Mouse (Mus musculus): Measurements from ENCODE around the gene Gm11639. TPM values are rescaled to one million over a fixed set of nuclear protein-coding genes. Genes with fewer than 3 reads are reported as not detected.
"Not testable (repeated sequence)": the region's sequence is repeated elsewhere in the genome, so short reads cannot be mapped to it uniquely, and the experiment has no call there.

The Gm11639 gene
- polyA plus RNA-seq, 1 experiment from 2014 or later, result 0.31 TPM

DNA sequence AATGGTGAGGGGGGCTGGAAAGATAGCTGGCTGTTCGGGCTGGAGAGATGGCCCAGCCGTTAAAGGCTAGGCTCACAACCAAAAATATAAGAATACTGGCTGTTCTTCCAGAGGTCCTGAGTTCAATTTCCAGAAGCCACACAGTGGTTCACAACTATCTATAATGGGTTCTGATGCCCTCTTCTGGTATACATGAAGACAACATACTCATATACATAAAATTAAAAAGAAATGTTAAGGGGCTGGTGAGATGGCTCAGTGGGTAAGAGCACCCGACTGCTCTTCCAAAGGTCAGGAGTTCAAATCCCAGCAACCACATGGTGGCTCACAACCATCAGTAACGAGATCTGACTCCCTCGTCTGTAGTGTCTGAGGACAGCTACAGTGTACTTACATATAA is 436.3 kb downstream of the Gm11639 start:
- not testable (repeated sequence) for ATAC-seq (ENCODE audit: low FRiP score); H3K36me3 ChIP-seq; H3K4me2 ChIP-seq; H3K27me3 ChIP-seq (replicated peaks); H3K4me1 ChIP-seq; H3K9ac ChIP-seq (replicated peaks); H3K4me3 ChIP-seq (replicated peaks); H3K27ac ChIP-seq (replicated peaks); H3K9me3 ChIP-seq (replicated peaks)
- WGBS, result 79% methylated on average over 5 of the region's 5 CpGs

DNA sequence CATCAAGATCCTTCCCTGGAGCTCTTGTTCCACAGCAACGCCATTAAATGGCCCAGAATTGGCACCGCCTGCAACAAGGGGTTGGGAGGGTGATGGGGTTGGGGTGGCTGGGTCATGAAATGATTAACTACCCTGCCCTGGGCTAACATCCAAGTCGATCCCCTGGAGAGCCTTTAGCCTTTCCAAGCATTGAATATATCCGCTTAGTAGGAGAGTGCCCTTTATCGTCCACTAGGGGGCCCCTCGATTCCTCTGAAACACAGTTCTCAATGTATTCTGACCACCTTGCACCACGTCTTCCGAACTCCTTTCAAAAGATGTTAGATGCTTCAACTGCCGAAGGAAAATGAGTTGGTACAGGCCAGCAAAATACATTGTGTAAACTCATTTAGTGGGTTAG is 438.5 kb downstream of the Gm11639 start:
- Histone ChIP-seq H3K36me3 (0 out of 2 replicates have a peak, but pooled peaks cover under 1% of the 10 kb centered on the region), H3K27ac (replicated peaks) (no peak overlapping the region; the same call in 1 of the 2 replicates), H3K4me2 (no peak overlapping the region), H3K4me3 (replicated peaks) (no peak overlapping the region), H3K4me1 (peaks cover 17% of the 10 kb centered on the region), H3K9ac (replicated peaks) (no peak overlapping the region), H3K9me3 (replicated peaks) (no peaks in the 10 kb centered on the region), H3K27me3 (replicated peaks) (no peaks in the 10 kb centered on the region)
- ATAC-seq (ENCODE audit: low FRiP score), result 0 out of 2 replicates have a peak, but pooled peaks have one; percentile 36
- WGBS, result 2% methylated on average over 9 of the region's 9 CpGs

DNA sequence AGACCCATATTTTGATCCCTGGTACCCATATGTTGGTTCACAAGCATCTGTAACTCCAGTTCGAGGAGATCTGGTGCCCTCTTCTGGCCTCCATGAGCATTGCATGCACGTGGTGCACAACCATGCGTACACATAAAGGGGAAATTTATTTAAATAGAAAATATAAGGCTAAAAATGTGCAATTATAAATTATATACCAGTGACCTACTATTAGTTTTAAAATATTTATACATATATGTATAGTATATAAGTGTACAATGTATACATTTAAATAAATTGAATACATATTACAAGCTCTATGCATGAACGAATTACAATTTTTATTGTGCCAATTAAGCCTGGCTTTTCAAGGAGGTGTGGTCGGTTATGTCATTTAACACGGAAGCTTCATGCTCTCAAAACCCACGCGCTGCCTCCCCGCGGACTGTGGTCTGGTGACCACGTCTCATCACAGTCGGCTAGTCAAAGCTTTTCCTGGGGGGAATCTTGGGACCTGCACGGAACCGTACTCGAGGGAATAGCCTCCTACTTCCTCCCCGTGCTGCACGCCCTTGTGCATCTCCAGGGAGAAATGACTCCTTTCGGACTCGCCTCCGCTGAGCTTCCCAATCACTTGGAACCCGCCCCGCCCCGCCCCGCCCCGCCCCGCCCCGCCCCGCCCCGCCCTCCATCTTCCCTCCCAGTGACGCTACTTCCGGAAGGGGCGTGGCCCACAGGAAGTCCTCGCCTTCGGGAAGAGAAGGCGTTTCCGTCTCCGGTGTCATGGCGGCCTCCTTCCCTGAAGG is 440.4 kb downstream of the Gm11639 start, which contains the start of gene Mettl2:
Gene Mettl2, plus strand, starts transcription at position 691 of the 785 bp plus-strand sequence.
- peak within 1 kb of the TSS; percentile 82 for H3K4me2 ChIP-seq

DNA sequence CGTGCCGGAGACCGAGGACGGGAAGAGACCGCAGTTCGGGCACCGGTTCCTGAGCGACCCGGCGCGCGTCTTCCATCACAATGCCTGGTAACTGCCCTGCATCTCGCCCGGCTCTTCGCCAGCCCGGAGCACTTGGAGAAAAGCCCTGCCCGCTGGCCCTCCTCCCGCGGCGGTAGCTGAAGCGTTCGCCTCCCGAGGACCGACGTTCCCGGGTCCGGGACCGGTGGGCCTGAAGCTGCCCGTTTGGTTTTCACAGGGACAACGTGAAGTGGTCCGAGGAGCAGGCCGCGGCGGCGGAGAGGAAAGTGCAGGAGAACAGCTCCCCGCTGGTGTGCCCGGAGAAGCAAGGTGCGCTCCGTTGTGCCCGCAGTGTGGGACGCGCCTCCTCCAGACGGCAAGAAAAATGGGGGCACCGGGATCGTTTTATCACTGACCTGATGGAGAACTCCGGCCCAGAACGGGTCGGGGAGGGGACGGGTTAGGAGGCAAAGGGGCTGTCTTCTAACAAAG is 441.1 kb downstream of the Gm11639 start:
- H3K27me3 ChIP-seq (replicated peaks), result no peaks in the 10 kb centered on the region
- H3K4me2 ChIP-seq, result peak overlapping the region; percentile 82
- H3K9me3 ChIP-seq (replicated peaks), result no peaks in the 10 kb centered on the region
- H3K36me3 ChIP-seq, result peaks cover 20% of the 10 kb centered on the region
- peak overlapping the region; percentile 44 for H3K9ac ChIP-seq (replicated peaks)
- peak overlapping the region; percentile 100 for H3K4me3 ChIP-seq (replicated peaks)
- peak; percentile 23 for ATAC-seq (ENCODE audit: low FRiP score)
- under 1% methylated on average over 49 of the region's 49 CpGs for WGBS
- H3K27ac ChIP-seq (replicated peaks), result no peak overlapping the region
- peaks cover 17% of the 10 kb centered on the region for H3K4me1 ChIP-seq

More for the DNA sequence above, 440.4 kb downstream of the Gm11639 start, which contains the start of gene Mettl2:
- H3K9me3 ChIP-seq (replicated peaks), result no peaks in the 10 kb centered on the region
- H3K36me3 ChIP-seq, result peaks cover 14% of the 10 kb centered on the region; the same call in 1 of the 2 replicates
- H3K27me3 ChIP-seq (replicated peaks), result no peaks in the 10 kb centered on the region
- peak within 1 kb of the TSS; percentile 91 for H3K27ac ChIP-seq (replicated peaks)
- H3K4me3 ChIP-seq (replicated peaks), result peak within 1 kb of the TSS; percentile 100
- ATAC-seq (ENCODE audit: low FRiP score), result peak; percentile 94
- H3K4me1 ChIP-seq, result peaks cover 17% of the 10 kb centered on the region
- peak within 1 kb of the TSS; percentile 44 for H3K9ac ChIP-seq (replicated peaks)
- 1% methylated on average over 35 of the region's 38 CpGs for WGBS

DNA sequence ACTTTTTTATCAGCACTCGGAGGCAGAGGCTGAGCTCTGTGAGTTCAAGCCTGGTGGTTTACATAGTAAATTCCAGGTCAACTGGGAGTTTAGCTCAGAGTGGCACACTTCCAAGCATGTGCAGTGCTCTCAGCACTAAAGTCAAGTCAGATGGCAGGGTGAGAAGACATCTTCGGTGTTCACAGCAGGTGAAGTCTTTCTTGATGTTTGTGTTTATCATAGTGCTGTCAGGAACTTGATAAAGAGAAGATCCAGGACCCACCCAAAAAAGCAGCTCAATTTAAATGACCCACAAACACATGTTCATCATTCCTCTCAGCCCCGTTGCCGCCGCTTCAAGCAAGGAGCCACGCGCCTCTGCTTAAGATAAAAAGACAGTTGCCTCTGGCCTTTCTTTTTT is 450.2 kb downstream of the Gm11639 start:
- ATAC-seq (ENCODE audit: low FRiP score), result no peak
- peaks cover 92% of the 10 kb centered on the region for H3K36me3 ChIP-seq
- H3K9ac ChIP-seq (replicated peaks), result no peak overlapping the region
- WGBS, result 94% methylated on average over 7 of the region's 7 CpGs
- no peak overlapping the region for H3K27ac ChIP-seq (replicated peaks)
- H3K4me3 ChIP-seq (replicated peaks), result no peak overlapping the region
- no peak overlapping the region for H3K4me2 ChIP-seq
- H3K9me3 ChIP-seq (replicated peaks), result no peaks in the 10 kb centered on the region
- no peaks in the 10 kb centered on the region for H3K4me1 ChIP-seq
- no peaks in the 10 kb centered on the region for H3K27me3 ChIP-seq (replicated peaks)

DNA sequence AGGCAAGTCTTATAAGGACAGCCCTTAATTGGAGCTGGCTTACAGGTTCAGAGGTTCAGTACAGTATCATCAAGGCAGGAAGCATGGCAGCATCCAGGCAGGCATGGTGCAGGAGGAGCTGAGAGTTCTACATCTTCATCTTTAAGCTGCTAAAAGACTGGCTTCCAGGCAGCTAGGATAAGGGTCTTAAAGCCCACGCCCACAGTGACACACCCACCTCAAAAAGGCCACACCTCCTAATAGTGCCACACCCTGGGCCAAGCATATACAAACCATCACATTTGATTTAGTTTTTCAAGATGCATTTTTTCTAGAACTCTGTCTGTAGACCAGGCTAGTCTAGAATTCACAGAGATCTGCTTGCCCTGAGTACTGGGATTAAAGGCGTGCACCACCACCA is 451.7 kb downstream of the Gm11639 start:
- not testable (repeated sequence) for H3K4me3 ChIP-seq (replicated peaks); H3K27me3 ChIP-seq (replicated peaks); H3K9ac ChIP-seq (replicated peaks); H3K27ac ChIP-seq (replicated peaks); H3K4me2 ChIP-seq; H3K9me3 ChIP-seq (replicated peaks); H3K4me1 ChIP-seq; ATAC-seq (ENCODE audit: low FRiP score)
- H3K36me3 ChIP-seq, result peaks cover 85% of the 10 kb centered on the region
- 97% methylated on average over 2 of the region's 2 CpGs for WGBS

DNA sequence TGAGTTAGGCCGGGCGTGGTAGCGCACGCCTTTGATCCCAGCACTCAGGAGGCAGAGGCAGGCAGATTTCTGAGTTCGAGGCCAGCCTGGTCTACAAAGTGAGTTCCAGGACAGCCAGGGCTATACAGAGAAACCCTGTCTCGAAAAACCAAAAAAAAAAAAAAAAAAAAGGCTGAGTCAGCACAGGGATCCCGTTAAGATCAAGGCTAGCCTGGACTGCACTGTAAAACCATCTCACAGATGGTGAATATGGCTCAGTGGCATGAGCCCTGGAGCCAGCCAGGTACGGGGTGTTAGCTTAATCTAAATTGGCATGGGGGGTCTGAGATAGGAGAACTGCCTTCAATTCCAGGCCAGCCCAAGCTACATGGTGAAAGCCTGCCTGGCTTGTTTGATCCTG is 455.0 kb downstream of the Gm11639 start:
- H3K4me2 ChIP-seq; H3K27ac ChIP-seq (replicated peaks); H3K9me3 ChIP-seq (replicated peaks); H3K4me1 ChIP-seq; H3K9ac ChIP-seq (replicated peaks); H3K4me3 ChIP-seq (replicated peaks); H3K27me3 ChIP-seq (replicated peaks); ATAC-seq (ENCODE audit: low FRiP score): not testable (repeated sequence)
- peaks cover 52% of the 10 kb centered on the region for H3K36me3 ChIP-seq
- WGBS, result 96% methylated on average over 7 of the region's 8 CpGs

DNA sequence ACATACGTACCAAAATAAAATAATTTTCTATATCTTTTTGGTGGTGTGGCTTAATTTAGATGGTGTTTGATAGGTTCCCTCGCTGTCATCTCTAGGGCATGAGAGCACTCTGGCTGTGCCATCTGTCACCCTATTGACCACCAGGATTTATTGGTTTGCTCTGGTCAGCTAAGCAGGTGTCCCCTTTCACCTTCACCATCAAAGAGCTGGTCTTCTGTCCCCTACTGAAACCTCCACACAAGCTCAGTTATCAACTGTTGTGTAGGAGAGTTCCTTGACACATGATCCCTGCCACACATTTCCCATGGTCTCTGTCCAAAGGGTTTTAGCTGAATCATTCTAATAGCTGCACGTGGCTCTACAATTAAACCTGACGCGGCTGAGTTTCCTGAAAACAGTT is 455.6 kb downstream of the Gm11639 start:
- Histone ChIP-seq H3K4me3 (replicated peaks) (no peak overlapping the region), H3K27me3 (replicated peaks) (no peaks in the 10 kb centered on the region), H3K27ac (replicated peaks) (no peak overlapping the region), H3K4me1 (no peaks in the 10 kb centered on the region), H3K36me3 (peaks cover 46% of the 10 kb centered on the region), H3K4me2 (no peak overlapping the region), H3K9me3 (replicated peaks) (no peaks in the 10 kb centered on the region), H3K9ac (replicated peaks) (no peak overlapping the region)
- no peak for ATAC-seq (ENCODE audit: low FRiP score)
- 97% methylated on average over 5 of the region's 5 CpGs for WGBS

DNA sequence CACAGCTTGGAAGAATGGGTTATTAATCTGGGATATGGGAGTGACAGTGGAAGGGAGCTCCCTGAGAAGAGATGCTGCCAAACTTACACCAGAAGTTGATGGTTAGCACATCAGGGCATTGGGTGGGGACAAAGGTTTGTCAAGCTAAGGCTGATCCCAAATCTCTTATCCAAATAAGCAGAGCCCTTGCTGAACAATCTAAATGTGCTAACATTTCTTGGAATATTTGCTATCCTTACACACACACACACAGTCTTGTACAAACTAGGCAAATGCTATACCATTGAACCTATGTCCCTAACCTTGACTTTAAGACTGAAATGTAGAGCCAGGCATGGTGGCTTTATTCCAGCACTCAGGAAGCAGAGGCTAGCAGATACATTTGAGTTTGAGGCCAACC is 458.1 kb downstream of the Gm11639 start:
- Histone ChIP-seq H3K36me3 (peaks cover 24% of the 10 kb centered on the region), H3K9me3 (replicated peaks) (no peaks in the 10 kb centered on the region), H3K4me3 (replicated peaks) (no peak overlapping the region), H3K27ac (replicated peaks) (no peak overlapping the region), H3K4me1 (no peaks in the 10 kb centered on the region), H3K9ac (replicated peaks) (no peak overlapping the region), H3K27me3 (replicated peaks) (no peaks in the 10 kb centered on the region), H3K4me2 (no peak overlapping the region)
- no peak for ATAC-seq (ENCODE audit: low FRiP score)

DNA sequence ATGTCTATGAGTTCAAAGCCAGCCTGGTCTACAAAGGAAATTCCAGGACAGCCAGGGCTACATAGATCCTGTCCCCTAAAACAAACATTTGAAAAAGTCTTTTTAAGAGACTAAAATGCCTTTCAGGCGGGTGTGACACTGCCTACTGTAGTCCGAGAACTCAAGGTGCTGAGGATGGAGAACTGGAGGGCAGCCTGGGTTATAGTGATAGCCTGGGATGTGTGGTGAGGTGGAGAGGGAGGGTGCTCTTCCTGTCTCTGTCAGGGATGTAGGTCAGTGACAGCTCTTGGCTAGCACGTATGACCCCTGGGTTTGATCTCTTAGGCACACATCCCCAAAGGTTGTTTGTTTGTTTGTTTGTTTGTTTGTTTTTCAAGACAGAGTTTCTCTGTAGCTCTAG is 458.6 kb downstream of the Gm11639 start:
- no peaks in the 10 kb centered on the region for H3K27me3 ChIP-seq (replicated peaks)
- peaks cover 21% of the 10 kb centered on the region for H3K36me3 ChIP-seq
- WGBS, result 84% methylated on average over 3 of the region's 3 CpGs
- no peak for ATAC-seq (ENCODE audit: low FRiP score)
- H3K27ac ChIP-seq (replicated peaks), result no peak overlapping the region
- no peak overlapping the region for H3K4me2 ChIP-seq
- H3K4me3 ChIP-seq (replicated peaks), result no peak overlapping the region
- H3K4me1 ChIP-seq, result no peaks in the 10 kb centered on the region
- no peak overlapping the region for H3K9ac ChIP-seq (replicated peaks)
- no peaks in the 10 kb centered on the region for H3K9me3 ChIP-seq (replicated peaks)

DNA sequence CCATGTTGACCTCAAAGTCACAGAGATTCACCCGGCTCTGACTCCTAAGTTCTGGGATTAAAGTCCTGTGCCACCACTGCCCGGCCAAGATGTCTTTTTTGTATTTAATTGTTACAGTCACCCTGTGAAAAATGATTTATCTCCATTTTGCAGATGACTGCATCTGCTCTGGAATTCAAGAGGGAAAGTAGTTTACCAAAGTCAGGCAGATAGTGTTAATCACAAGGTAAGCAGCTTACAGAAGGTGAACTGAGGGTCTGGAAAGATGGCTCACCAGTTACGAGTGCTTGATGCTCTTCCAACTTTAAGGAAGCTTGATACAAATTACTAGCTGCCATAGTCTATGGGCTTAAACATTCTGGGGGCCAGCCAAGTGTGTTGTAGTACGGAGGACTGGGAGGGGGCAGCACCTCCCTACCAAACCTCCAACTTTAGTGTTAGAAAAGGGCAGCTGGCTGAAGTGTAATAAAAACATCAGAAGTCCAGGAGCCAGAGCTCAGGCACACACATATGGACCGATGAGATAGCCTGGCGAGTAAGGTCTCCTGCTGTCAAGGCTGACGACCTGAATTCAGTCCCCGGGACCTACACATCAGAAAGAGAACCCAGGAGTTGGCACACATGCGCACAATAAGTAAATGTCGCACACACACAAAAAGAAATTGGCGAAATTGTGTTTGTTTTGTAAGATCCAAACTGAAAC is 459.2 kb downstream of the Gm11639 start:
- H3K27me3 ChIP-seq (replicated peaks), result no peaks in the 10 kb centered on the region
- no peak for ATAC-seq (ENCODE audit: low FRiP score)
- peaks cover 15% of the 10 kb centered on the region for H3K36me3 ChIP-seq
- no peak overlapping the region for H3K9ac ChIP-seq (replicated peaks)
- 84% methylated on average over 11 of the region's 11 CpGs for WGBS
- H3K9me3 ChIP-seq (replicated peaks), result no peaks in the 10 kb centered on the region
- H3K4me1 ChIP-seq, result no peaks in the 10 kb centered on the region
- H3K4me2 ChIP-seq, result no peak overlapping the region
- H3K4me3 ChIP-seq (replicated peaks), result no peak overlapping the region
- H3K27ac ChIP-seq (replicated peaks), result no peak overlapping the region

DNA sequence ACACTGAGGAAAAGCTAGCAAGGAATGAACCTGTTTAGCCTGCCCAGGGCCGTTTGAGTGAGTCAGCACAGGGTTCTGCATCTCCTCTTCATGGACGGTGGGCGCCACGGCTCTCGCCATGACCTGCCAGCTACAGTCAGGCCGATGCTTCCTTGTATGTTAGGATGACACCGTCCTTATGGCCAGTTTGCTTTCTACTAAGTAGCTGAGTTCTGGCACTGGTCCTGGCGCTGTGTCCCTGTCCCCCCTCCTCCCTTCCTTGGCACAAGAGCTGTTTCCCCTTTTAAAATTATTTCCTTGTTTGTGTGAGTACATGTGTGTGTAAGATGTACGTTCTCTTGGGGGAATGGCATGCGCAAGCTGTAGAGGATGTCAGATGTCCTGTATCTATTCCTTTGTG is 459.7 kb downstream of the Gm11639 start:
- WGBS, result 89% methylated on average over 10 of the region's 10 CpGs

More for the DNA sequence above, 459.7 kb downstream of the Gm11639 start:
- H3K4me3 ChIP-seq (replicated peaks), result no peak overlapping the region
- no peaks in the 10 kb centered on the region for H3K27me3 ChIP-seq (replicated peaks)
- H3K27ac ChIP-seq (replicated peaks), result no peak overlapping the region
- no peaks in the 10 kb centered on the region for H3K9me3 ChIP-seq (replicated peaks)
- no peak overlapping the region for H3K4me2 ChIP-seq
- H3K9ac ChIP-seq (replicated peaks), result no peak overlapping the region
- peaks cover 10% of the 10 kb centered on the region; the same call in 1 of the 2 replicates for H3K36me3 ChIP-seq
- H3K4me1 ChIP-seq, result no peaks in the 10 kb centered on the region
- no peak for ATAC-seq (ENCODE audit: low FRiP score)
